Mouse (Mus musculus): Measurements from ENCODE around the gene Sirt6. TPM values are rescaled to one million over a fixed set of nuclear protein-coding genes. Genes with fewer than 3 reads are reported as not detected.
"Not testable (repeated sequence)": the region's sequence is repeated elsewhere in the genome, so short reads cannot be mapped to it uniquely, and the experiment has no call there.

Gene Sirt6
- polyA plus RNA-seq (2015; fragmentation: Nextera tagmentation; extraction: Ambion mirVana), result 10.7 and 10.9 TPM in 2 replicates

DNA sequence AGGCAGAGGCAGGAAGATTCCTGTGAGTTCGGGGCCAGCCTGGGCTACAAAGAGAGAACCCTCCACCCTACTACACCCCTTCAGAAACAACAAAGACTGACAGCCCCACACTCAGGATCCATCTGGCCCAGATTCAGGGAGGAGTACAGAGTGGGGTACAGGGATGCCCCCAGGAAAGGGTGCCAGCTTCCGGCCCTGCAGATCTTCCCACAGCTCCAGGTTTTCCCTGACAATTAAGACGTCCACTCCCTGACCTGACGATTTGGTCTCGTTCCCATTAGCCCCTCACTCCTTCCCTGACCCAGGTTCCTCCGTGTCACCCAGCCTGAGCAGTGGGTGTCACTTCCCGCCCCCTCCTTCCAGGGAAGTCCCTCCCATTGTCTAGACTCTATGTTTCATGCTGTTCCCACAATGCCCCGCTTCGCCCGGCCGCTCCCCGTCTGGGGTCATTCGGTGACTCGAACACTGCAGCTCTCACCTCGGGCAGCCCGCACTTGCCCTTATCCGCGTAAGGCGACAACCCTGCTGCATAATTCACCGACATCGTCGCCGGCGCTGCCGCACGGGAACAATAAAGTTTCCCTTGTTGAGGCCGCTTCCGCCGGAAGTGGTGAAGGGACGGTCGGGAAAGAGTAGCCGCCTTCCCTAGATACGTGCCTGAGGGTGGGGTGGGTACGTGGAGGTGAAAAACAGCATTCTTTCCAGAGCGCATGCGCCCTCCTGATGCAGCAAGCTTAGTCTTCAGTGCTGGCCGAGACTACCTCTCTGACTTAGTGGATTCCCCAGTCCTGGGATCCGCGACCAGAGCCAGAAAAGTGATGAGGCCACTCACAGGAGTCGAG, at the start of gene Sirt6:
Gene Sirt6 (minus strand): TSS at position 804 of the 842 bp plus-strand sequence.
- peak; percentile 93 for ATAC-seq (ENCODE audit: low read depth)
- Histone ChIP-seq H3K27me3 (no peaks in the 10 kb centered on the region), H3K9me3 (replicated peaks) (no peaks in the 10 kb centered on the region), H3K9ac (peak within 1 kb of the TSS; percentile 82), H3K4me1 (replicated peaks) (peaks cover 40% of the 10 kb centered on the region), H3K4me2 (peak within 1 kb of the TSS; percentile 92), H3K27ac (peak within 1 kb of the TSS; percentile 89), H3K36me3 (peaks cover 23% of the 10 kb centered on the region), H3K4me3 (replicated peaks) (peak within 1 kb of the TSS; percentile 76)
- WGBS (ENCODE audit: insufficient replicate concordance), result 4% methylated on average over 40 of the region's 40 CpGs
- peak; percentile 89 for DNase-seq

DNA sequence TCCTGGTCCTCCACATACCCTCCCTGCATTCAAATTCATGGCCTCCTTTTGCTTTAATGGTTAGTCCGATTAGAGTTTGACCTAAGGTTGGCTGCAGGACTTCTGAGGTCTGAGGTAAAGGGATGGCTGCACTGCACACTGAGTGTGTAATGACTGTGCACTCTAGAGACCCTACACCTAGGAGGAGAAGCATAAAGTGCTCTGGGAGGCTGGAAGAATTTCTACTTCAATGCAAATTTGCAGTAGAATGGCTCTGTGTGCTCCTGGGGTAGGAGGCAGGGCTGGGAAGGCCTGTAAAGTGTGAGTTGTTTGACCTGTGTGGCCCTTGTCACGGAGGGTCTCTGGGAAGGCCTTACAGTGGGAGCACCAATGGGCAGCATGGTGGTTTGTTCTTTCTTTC, 28.6 kb upstream of the Sirt6 start:
- Histone ChIP-seq H3K4me1 (replicated peaks) (no peaks in the 10 kb centered on the region), H3K9me3 (replicated peaks) (peaks cover 6% of the 10 kb centered on the region; the same call in 1 of the 2 replicates), H3K9ac (no peak overlapping the region), H3K27ac (no peak overlapping the region), H3K4me2 (no peak overlapping the region), H3K27me3 (no peaks in the 10 kb centered on the region), H3K4me3 (replicated peaks) (no peak overlapping the region), H3K36me3 (peaks cover 52% of the 10 kb centered on the region)
- no peak for ATAC-seq (ENCODE audit: low read depth)
- WGBS (ENCODE audit: insufficient replicate concordance), result 84% methylated on average over 2 of the region's 2 CpGs
- DNase-seq, result no peak

DNA sequence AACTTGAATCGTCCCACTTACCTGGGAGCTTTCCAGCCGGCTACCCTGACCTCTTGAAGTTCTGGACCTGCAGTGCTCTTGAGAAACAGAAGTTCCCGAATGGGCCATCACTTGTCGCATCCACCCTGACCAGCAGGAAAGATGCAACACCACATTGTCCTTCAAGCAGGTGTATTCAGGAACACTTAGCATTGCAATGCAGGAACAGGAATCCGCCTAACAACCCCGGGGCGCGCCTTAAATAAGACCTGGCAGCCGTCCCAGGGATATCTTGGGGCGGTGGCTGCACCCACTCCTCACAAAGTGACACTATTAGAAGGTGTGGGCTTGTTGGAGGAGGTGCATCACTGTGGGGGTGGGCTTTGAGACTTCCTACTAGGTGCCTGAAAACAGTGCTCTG, 27.6 kb upstream of the Sirt6 start:
- H3K4me2 ChIP-seq, result no peak overlapping the region

DNA sequence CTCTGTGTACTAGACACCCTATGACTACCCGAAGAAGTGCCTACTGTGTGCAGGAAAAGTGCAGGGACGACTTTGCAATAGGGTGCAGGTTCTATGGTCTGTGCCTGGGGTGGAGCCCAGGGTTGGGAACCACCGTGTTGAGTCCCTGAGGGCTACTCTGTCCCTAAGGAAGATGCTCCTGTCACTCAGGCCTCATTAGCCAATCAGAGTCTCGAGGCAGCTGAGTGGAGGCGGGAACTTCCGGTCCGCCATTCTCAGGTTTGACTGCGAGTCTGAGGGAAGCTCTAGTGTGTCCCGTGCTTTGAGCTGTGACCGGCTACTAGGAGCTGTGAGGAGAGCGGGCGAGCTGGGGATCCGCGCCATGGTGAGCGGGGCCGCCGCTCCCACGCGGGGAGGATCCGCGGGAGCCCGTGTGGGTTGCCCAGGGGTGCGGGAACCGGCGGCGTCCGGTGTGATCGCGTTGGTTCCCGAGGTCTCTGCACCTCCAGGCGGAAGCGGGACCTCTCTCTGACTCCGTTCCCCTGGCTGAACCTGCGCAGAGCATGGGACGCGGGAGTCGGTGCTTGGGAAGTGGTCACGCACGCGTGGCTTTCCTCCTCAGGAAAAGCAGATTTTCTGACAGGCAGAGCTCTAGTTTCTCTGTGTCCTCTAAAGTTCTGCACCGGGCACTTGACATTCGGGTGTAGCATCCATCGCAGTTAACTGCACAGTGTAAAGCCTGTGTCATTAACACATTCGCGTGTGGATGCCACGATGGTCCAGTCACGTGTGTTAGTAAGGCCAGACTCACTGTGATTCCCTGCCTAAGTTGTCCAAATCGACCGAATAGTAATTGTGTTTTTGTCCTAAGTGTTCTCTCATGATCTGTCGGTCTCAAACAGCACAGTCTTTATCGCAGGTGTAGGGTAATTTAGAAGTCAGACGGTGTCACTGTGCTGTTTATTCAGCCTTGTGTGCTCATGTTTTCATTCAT, 21.5 kb upstream of the Sirt6 start, which contains the start of gene Gm10778:
Gene Gm10778 (plus strand): TSS at position 257 of the 973 bp plus-strand sequence.
- not testable (repeated sequence) for H3K9me3 ChIP-seq (replicated peaks); H3K27me3 ChIP-seq
- Histone ChIP-seq H3K4me1 (replicated peaks) (peaks cover 29% of the 10 kb centered on the region), H3K36me3 (peaks cover 13% of the 10 kb centered on the region), H3K9ac (peak within 1 kb of the TSS; percentile 79), H3K4me3 (replicated peaks) (peak within 1 kb of the TSS; percentile 67), H3K27ac (peak within 1 kb of the TSS; percentile 72), H3K4me2 (peak within 1 kb of the TSS; percentile 76)
- peak; percentile 96 for ATAC-seq (ENCODE audit: low read depth)
- WGBS (ENCODE audit: insufficient replicate concordance), result 2% methylated on average over 29 of the region's 52 CpGs
- peak; percentile 88 for DNase-seq

More for the DNA sequence above, 27.6 kb upstream of the Sirt6 start:
- no peak overlapping the region for H3K4me3 ChIP-seq (replicated peaks)
- WGBS (ENCODE audit: insufficient replicate concordance), result 82% methylated on average over 10 of the region's 10 CpGs
- H3K27ac ChIP-seq, result no peak overlapping the region
- DNase-seq, result no peak
- H3K36me3 ChIP-seq, result peaks cover 48% of the 10 kb centered on the region
- H3K4me1 ChIP-seq (replicated peaks), result peaks cover 9% of the 10 kb centered on the region
- H3K27me3 ChIP-seq, result no peaks in the 10 kb centered on the region
- peaks cover 6% of the 10 kb centered on the region; the same call in 1 of the 2 replicates for H3K9me3 ChIP-seq (replicated peaks)
- H3K9ac ChIP-seq, result no peak overlapping the region
- no peak for ATAC-seq (ENCODE audit: low read depth)

DNA sequence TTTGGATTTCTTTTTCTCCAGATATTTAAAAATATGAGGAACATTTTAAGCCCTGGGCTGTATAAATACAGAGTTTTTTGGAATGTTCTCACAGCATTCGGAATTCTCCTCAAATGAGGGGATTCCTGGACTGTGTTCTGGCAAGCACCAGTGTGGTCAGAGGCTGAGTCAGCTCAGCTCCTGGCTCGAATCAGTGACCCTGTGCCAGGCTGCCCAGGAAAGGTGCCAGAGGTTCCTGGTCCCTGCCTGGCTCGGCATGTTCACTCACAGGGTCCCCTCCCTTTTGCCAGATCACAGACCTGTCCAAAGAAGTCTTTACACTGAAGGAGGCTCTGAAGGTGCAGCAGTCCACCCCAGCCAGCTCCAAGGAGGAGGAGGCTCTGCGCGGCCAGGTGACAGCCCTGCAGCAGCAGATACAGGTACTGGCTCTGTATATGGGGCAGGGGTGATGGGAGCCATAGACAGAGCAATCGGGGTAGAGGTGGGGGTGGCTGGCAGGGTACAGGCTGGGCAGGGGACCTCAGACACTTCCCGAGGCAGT, 18.5 kb upstream of the Sirt6 start:
- Histone ChIP-seq H3K4me2 (no peak overlapping the region), H3K27me3 (no peaks in the 10 kb centered on the region), H3K4me1 (replicated peaks) (peaks cover 52% of the 10 kb centered on the region), H3K27ac (no peak overlapping the region), H3K36me3 (no peaks in the 10 kb centered on the region), H3K4me3 (replicated peaks) (no peak overlapping the region), H3K9me3 (replicated peaks) (no peaks in the 10 kb centered on the region), H3K9ac (no peak overlapping the region)
- ATAC-seq (ENCODE audit: low read depth), result no peak
- no peak for DNase-seq
- WGBS (ENCODE audit: insufficient replicate concordance), result 65% methylated on average over 7 of the region's 7 CpGs

DNA sequence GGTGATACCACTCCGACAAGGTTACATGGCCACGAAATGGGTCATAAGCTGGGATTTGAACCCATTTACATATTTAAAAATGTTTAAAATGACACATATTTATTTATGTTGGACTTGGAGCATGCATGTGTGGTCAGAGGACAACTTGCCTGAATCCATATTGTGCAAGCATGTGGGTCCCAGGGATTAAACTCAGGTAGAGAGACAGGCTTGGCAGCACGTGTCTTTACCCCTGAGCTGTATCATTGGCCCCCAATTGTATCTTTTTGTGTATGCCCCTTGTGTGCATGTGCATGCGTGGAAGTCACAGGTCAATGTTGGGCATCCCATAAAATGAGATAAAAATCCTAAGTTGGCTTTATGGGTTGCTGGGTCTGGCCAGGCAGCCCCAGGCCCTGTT, 17.8 kb upstream of the Sirt6 start:
- no peak for DNase-seq
- no peak overlapping the region for H3K9ac ChIP-seq
- no peaks in the 10 kb centered on the region for H3K27me3 ChIP-seq
- no peak overlapping the region for H3K4me2 ChIP-seq
- H3K4me1 ChIP-seq (replicated peaks), result peaks cover 45% of the 10 kb centered on the region
- ATAC-seq (ENCODE audit: low read depth), result no peak
- H3K36me3 ChIP-seq, result no peaks in the 10 kb centered on the region
- H3K4me3 ChIP-seq (replicated peaks), result no peak overlapping the region
- no peak overlapping the region for H3K27ac ChIP-seq
- H3K9me3 ChIP-seq (replicated peaks), result no peaks in the 10 kb centered on the region
- 81% methylated on average over 4 of the region's 4 CpGs for WGBS (ENCODE audit: insufficient replicate concordance)

DNA sequence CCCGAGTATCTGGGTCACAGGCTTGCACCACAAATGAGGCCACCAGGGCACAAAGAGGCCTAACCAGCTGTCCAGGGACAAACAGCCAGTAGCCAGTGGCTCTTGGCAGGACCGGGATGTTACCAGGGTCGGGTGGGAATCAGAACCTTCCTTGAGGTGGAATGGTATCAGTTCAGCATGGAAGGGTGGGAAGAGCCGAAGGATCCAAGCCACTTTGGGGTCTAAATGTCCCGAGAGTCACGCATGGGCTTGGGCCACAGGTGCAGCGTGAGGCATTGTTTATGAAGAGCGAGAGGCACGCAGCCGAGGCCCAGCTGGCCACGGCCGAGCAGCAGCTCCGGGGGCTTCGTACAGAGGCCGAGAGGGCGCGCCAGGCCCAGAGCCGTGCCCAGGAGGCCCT, 17.1 kb upstream of the Sirt6 start:
- no peak overlapping the region for H3K27ac ChIP-seq
- no peak overlapping the region for H3K4me3 ChIP-seq (replicated peaks)
- no peaks in the 10 kb centered on the region for H3K9me3 ChIP-seq (replicated peaks)
- H3K9ac ChIP-seq, result peak overlapping the region; percentile 91; the same call in 1 of the 2 replicates
- WGBS (ENCODE audit: insufficient replicate concordance), result 83% methylated on average over 18 of the region's 18 CpGs
- peak overlapping the region; percentile 97 for H3K4me2 ChIP-seq
- DNase-seq (no peak), ATAC-seq (ENCODE audit: low read depth) (no peak)
- peaks cover 39% of the 10 kb centered on the region for H3K4me1 ChIP-seq (replicated peaks)
- H3K27me3 ChIP-seq, result no peaks in the 10 kb centered on the region
- no peaks in the 10 kb centered on the region for H3K36me3 ChIP-seq

DNA sequence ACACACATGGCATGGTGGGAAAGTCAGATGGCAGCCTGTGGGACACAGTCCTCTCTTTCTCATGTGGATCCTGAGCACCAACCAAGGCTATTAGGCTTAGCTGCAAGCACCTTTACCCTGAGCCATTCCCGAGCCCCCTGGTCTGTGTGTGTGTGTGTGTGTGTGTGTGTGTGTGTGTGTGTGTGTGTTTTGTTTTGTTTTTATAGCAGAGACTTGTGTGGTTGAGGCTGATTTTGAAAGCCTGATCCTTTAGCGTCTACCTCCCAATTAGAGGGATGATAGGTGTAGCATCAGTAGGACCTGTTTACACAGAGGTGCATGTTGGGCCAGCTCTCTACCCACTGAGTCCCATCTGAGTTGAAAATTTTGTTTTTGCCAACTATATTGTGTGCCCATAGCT, 16.6 kb upstream of the Sirt6 start:
- H3K27me3 ChIP-seq, result no peaks in the 10 kb centered on the region
- no peaks in the 10 kb centered on the region for H3K9me3 ChIP-seq (replicated peaks)
- peak overlapping the region; percentile 79 for H3K4me3 ChIP-seq (replicated peaks)
- ATAC-seq (ENCODE audit: low read depth) (no peak), DNase-seq (no peak)
- 49% methylated on average over 2 of the region's 2 CpGs for whole genome bisulfite sequencing (ENCODE audit: insufficient replicate concordance)
- peak overlapping the region; percentile 90; the same call in 1 of the 2 replicates for H3K27ac ChIP-seq
- H3K9ac ChIP-seq, result peak overlapping the region; percentile 91
- peak overlapping the region; percentile 97 for H3K4me2 ChIP-seq
- peaks cover 36% of the 10 kb centered on the region for H3K4me1 ChIP-seq (replicated peaks)
- H3K36me3 ChIP-seq, result no peaks in the 10 kb centered on the region

DNA sequence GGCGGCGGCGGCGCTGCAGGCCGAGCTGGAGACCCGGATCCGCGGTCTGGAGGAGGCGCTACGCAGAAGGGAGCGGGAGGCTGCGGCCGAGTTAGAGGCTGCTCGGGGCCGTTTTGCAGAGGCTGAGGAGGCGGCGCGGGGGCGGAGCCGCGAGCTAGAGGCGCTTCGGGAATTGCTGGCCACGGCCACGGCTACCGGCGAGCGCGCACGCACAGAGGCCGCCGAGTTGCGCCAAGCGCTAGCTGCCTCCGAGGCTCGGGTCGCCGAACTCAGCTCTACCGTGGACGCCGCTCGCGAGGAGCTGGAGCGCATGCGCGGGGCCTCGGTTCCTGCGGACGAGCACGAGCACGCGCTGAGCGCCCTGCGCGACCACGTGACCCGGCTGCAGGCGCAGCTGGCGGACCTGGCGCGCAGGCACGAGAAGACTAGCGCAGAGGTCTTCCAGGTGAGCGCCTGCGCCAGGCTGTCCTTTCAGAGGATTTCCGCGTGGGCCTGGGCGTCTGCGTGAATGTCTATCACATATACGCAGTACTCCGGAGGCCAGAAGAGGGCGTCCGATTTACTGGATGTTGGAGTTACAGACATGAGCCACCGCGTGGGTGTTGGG, 16.0 kb upstream of the Sirt6 start:
- peak; percentile 88 for ATAC-seq (ENCODE audit: low read depth)
- Histone ChIP-seq H3K27ac (peak overlapping the region; percentile 90), H3K4me3 (replicated peaks) (peak overlapping the region; percentile 79), H3K4me1 (replicated peaks) (peaks cover 34% of the 10 kb centered on the region), H3K27me3 (no peaks in the 10 kb centered on the region; the same call in 1 of the 2 replicates), H3K36me3 (no peaks in the 10 kb centered on the region), H3K9ac (peak overlapping the region; percentile 91), H3K4me2 (peak overlapping the region; percentile 97), H3K9me3 (replicated peaks) (no peaks in the 10 kb centered on the region)
- under 1% methylated on average over 74 of the region's 75 CpGs for WGBS (ENCODE audit: insufficient replicate concordance)
- DNase-seq, result peak; percentile 91

DNA sequence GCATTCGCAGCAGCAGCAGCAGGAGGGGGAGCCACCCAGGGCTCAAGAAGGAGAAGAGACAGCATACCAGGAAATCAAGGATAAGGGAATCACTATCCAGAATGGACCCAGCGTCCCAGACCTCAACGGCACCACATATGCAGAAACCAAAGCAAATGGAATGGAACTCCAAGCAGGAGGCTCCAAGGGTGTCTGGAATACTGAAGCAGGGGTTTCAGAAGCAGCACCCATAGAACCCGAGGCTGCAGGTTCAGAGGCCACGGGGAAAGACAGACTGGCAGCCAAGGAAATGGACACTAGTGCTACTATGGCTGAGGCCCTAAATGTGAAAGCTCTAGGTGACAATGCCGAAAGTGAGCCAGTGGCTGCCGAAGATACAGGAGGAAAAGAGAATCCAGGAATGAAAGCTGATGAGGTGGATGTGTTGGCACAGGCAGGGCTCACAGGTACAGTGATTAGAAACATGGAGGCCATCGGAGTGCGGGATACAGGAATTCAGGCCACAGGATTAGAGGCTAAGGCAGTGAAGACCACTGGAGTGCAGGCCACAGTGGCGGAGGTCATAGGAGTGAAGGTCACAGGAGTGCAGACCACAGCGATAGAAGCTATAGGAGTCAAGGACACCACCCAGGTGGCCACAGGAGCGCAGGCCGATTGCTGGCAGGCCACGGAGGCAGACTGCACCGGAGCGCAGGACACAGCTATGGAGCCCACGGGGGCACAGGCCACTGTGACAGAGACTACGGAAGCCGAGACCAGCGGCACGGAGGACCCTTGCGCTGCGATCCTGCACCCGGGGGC, 15.3 kb upstream of the Sirt6 start:
- Histone ChIP-seq H3K4me1 (replicated peaks) (peaks cover 31% of the 10 kb centered on the region), H3K9ac (peak overlapping the region; percentile 91), H3K27me3 (peaks cover 4% of the 10 kb centered on the region; the same call in 1 of the 2 replicates), H3K4me2 (peak overlapping the region; percentile 97), H3K9me3 (replicated peaks) (no peaks in the 10 kb centered on the region), H3K36me3 (no peaks in the 10 kb centered on the region), H3K4me3 (replicated peaks) (peak overlapping the region; percentile 79), H3K27ac (peak overlapping the region; percentile 90)
- WGBS (ENCODE audit: insufficient replicate concordance), result 20% methylated on average over 24 of the region's 24 CpGs
- DNase-seq (no peak), ATAC-seq (ENCODE audit: low read depth) (peak; percentile 41)
